Mouse (Mus musculus) E14TG2a.4 (cell line): ENCODE results near the gene Crisp4.
A peak's percentile ranks its signal among the peaks of the same experiment; 100 is the strongest.

Source experiments
- CTCF ChIP-seq: conservative IDR thresholded peaks from 2 replicates; pipeline ENCODE4 v1.5.1; 2014; ENCODE audit warnings: low read length
- NANOG ChIP-seq: IDR thresholded peaks from 2 replicates; pipeline ENCODE4 v1.6.1; 2014; ENCODE audit warnings: borderline replicate concordance, low read length, mixed read lengths
- POU5F1 ChIP-seq: IDR thresholded peaks from 2 replicates; pipeline ENCODE4 v1.6.1; 2014; ENCODE audit warnings: low read length, borderline replicate concordance

GRCm38 (mm10) chr1:18106720-18107355 lies 38.9 kb downstream of the Crisp4 start:
- no peak for TF ChIP-seq POU5F1
- TF ChIP-seq CTCF, result peak; percentile 56
- no peak for TF ChIP-seq NANOG
